Mouse (Mus musculus): Measurements from ENCODE around the gene Olfr1392.

DNA sequence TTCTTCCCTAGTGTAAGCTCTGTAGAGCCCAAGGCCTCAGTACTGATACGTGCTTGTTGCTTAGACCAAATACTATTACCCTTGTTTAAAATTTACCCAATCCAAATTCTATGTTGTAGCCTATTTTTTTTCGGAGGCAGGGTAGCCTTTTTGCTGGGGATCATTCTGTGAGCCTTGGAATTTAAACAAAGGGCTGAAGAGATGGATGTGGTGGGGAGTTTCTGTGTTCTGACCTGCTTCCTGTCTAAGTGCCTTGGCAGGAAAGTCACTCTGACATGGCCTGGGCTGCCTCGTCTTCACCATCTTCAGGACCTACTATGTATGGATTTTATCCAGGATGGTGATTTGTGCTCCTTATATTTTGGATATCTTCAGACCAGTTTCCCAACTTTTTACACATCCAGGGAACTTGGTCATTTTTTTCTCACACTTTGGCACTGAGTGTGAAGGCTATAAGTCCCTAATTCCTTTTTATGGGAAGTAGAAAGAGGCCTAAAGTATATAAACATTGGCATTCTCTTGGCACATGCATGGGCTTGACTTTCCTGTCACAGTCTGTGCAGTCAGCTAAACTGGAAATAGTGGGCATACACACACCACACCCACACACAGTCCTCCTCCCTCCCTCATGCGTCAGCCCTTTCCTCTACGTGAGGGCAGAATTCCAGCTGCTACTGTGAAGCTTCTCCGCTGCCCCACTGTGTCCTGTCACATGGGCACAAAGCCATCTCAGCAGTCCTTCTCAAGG, 36.7 kb upstream of the Olfr1392 start:
- no peak for TF ChIP-seq CTCF (IDR thresholded peaks at IDR 0.05; ENCODE audit: borderline replicate concordance, insufficient read depth, low read length)
- no peak for TF ChIP-seq POLR2A (IDR thresholded peaks at IDR 0.05; ENCODE audit: low read depth, low read length)

Data from embryonic fibroblast, embryonic 13.5 days (primary cell).